Mouse (Mus musculus) hindbrain, embryonic 15.5 days (tissue): ENCODE results near the gene Mrln. TPM values are rescaled to one million over a fixed set of nuclear protein-coding genes. Genes with fewer than 3 reads are reported as not detected.
A peak's percentile ranks its signal among the peaks of the same experiment; 100 is the strongest.
"Not testable (repeated sequence)": the region's sequence is repeated elsewhere in the genome, so short reads cannot be mapped to it uniquely, and the experiment has no call there.

Experiments
- ATAC-seq: fragments of 200-750 bp; cut with Nextera tagmentation; 2 replicates; pipeline ENCODE4 v1.8.0; 2017; ENCODE audit warnings: low read depth, moderate number of reproducible peaks, moderate TSS enrichment; ENCODE audit not compliant: low FRiP score
- H3K27ac ChIP-seq: fragments of 300-500 bp; sonication (generic); replicated peaks from 2 replicates; pipeline ENCODE4 v1.5.1; 2015; ENCODE audit warnings: mild to moderate bottlenecking, inconsistent platforms
- H3K27me3 ChIP-seq: fragments of 300-500 bp; sonication (generic); 2 replicates; pipeline ENCODE4 v1.6.1; 2015; ENCODE audit warnings: control low read depth, inconsistent platforms
- H3K36me3 ChIP-seq: fragments of 300-500 bp; sonication (generic); 2 replicates; pipeline ENCODE4 v1.6.1; 2015; ENCODE audit warnings: control low read depth, inconsistent platforms
- H3K4me1 ChIP-seq: fragments of 300-500 bp; sonication (generic); replicated peaks from 2 replicates; pipeline ENCODE4 v1.6.1; 2015; ENCODE audit warnings: control low read depth, inconsistent platforms
- H3K4me2 ChIP-seq: fragments of 300-500 bp; sonication (generic); 2 replicates; pipeline ENCODE4 v1.6.1; 2015; ENCODE audit warnings: moderate library complexity, mild to moderate bottlenecking, inconsistent platforms
- H3K4me3 ChIP-seq: fragments of 300-500 bp; sonication (generic); 2 replicates; pipeline ENCODE4 v1.5.1; 2015; ENCODE audit warnings: mild to moderate bottlenecking, inconsistent platforms
- H3K9ac ChIP-seq: fragments of 300-500 bp; sonication (generic); 2 replicates; pipeline ENCODE4 v1.6.1; 2015; ENCODE audit warnings: inconsistent platforms
- H3K9me3 ChIP-seq: fragments of 300-500 bp; sonication (generic); 2 replicates; pipeline ENCODE4 v1.6.1; 2016; ENCODE audit warnings: control low read depth, inconsistent platforms
- WGBS: fragments of 180-500 bp; shearing (Covaris S2); methylation state at CpG from one replicate; pipeline ENCODE4 v1.1.7; 2015; 5-methylcytosine and 5-hydroxymethylcytosine counted together
- polyA plus RNA-seq: library from polyadenylated mRNA; unstranded; fragments of >200 nt; fragmentation: Nextera tagmentation; extraction: Ambion mirVana; gene quantifications from 2 replicates; pipeline ENCODE4 v1.2.1, GENCODE M21; 2015

Gene Mrln
- polyA plus RNA-seq, 1 experiment from 2014 or later: 2.0 TPM

GRCm38 (mm10) chr10:70197601-70198000 is 6.9 kb upstream of the Mrln start:
- ATAC-seq: no peak
- H3K4me2 ChIP-seq: no peak overlapping the region
- H3K27ac ChIP-seq: no peak overlapping the region
- peaks cover 5% of the 10 kb centered on the region; the same call in 1 of the 2 replicates for H3K36me3 ChIP-seq
- 85% methylated on average over 2 of the region's 2 CpGs for WGBS
- no peak overlapping the region for H3K4me3 ChIP-seq
- H3K9ac ChIP-seq: no peak overlapping the region
- no peaks in the 10 kb centered on the region for H3K27me3 ChIP-seq
- H3K4me1 ChIP-seq: peaks cover 8% of the 10 kb centered on the region; the same call in 1 of the 2 replicates
- no peaks in the 10 kb centered on the region for H3K9me3 ChIP-seq

DNA sequence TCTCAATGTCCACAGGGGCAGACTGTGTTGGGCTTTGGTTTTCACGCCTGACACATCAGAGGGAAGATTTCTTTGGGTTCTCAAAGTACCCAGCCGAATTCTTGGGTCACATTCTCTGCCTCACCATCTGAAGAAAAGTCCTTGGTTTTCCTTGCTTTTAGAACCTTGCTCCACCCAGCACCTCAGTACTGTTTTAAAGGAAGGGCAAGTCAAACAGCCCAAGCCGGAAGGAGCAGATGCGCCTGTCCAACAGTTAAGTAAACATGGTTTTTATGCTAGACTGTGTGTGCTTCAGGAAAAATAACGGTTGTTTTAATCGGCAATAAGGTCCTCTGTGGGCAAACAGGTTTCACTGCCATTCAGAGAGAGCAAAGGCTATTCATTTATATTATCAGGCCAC is 6.5 kb upstream of the Mrln start:
- WGBS: 84% methylated on average over 6 of the region's 6 CpGs
- ATAC-seq: no peak
- peaks cover 8% of the 10 kb centered on the region; the same call in 1 of the 2 replicates for H3K4me1 ChIP-seq
- no peak overlapping the region for H3K27ac ChIP-seq
- no peaks in the 10 kb centered on the region for H3K9me3 ChIP-seq
- H3K27me3 ChIP-seq: no peaks in the 10 kb centered on the region
- no peak overlapping the region for H3K4me2 ChIP-seq
- H3K4me3 ChIP-seq: no peak overlapping the region
- H3K36me3 ChIP-seq: peaks cover 2% of the 10 kb centered on the region; the same call in 1 of the 2 replicates
- H3K9ac ChIP-seq: no peak overlapping the region

- no peaks in the 10 kb centered on the region for H3K27me3 ChIP-seq
- no peak overlapping the region for H3K4me2 ChIP-seq
- H3K4me1 ChIP-seq: peaks cover 8% of the 10 kb centered on the region
- no peak overlapping the region for H3K4me3 ChIP-seq
- no peak overlapping the region for H3K27ac ChIP-seq
- H3K9me3 ChIP-seq: no peaks in the 10 kb centered on the region
- ATAC-seq: no peak
- no peak overlapping the region for H3K9ac ChIP-seq
- no peaks in the 10 kb centered on the region for H3K36me3 ChIP-seq
- 91% methylated on average over 7 of the region's 7 CpGs for WGBS
These were observed 5.5 kb upstream of the Mrln start for GRCm38 (mm10) chr10:70198951-70199463.

GRCm38 (mm10) chr10:70199466-70200210 is 4.8 kb upstream of the Mrln start:
- H3K9me3 ChIP-seq: no peaks in the 10 kb centered on the region
- no peaks in the 10 kb centered on the region for H3K27me3 ChIP-seq
- H3K36me3 ChIP-seq: no peaks in the 10 kb centered on the region
- ATAC-seq: no peak
- H3K9ac ChIP-seq: no peak overlapping the region
- peaks cover 8% of the 10 kb centered on the region for H3K4me1 ChIP-seq
- no peak overlapping the region for H3K27ac ChIP-seq
- H3K4me3 ChIP-seq: no peak overlapping the region
- H3K4me2 ChIP-seq: no peak overlapping the region
- WGBS: 89% methylated on average over 6 of the region's 6 CpGs

GRCm38 (mm10) chr10:70200889-70201500 is 3.5 kb upstream of the Mrln start:
- Histone ChIP-seq H3K36me3 (no peaks in the 10 kb centered on the region), H3K4me1 (peaks cover 10% of the 10 kb centered on the region), H3K9ac (no peak overlapping the region), H3K9me3 (no peaks in the 10 kb centered on the region), H3K4me2 (peak overlapping the region; percentile 31; the same call in 1 of the 2 replicates), H3K27me3 (no peaks in the 10 kb centered on the region), H3K4me3 (no peak overlapping the region), H3K27ac (peak overlapping the region; percentile 34; the same call in 1 of the 2 replicates)
- no peak for ATAC-seq
- 54% methylated on average over 12 of the region's 12 CpGs for WGBS

DNA sequence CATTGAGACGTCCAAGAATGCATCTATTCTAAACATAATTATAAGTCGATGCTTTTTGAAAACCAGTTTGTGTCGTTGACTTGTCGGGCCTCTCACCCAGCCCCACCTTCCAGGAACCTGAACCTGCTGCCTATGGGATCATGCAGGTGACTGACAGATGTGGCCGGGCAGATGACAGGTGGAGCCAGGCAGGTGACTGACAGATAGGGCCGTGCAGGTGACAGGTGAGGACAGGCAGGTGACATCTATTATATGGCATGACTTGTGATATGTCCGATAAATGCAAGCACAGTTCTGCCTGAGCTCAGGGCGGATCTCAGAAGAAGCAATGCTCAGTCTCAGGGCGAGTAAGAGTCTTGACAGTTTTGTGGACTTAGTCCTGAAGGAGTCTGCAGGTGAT is 6.8 kb downstream of the Mrln start:
- 79% methylated on average over 9 of the region's 9 CpGs for WGBS
- no peak overlapping the region for H3K9ac ChIP-seq

GRCm38 (mm10) chr10:70220971-70221370 is 16.5 kb downstream of the Mrln start:
- Histone ChIP-seq H3K27ac (no peak overlapping the region), H3K27me3 (no peaks in the 10 kb centered on the region), H3K36me3 (no peaks in the 10 kb centered on the region), H3K9ac (no peak overlapping the region), H3K4me1 (no peaks in the 10 kb centered on the region), H3K4me2 (no peak overlapping the region), H3K9me3 (no peaks in the 10 kb centered on the region), H3K4me3 (no peak overlapping the region)
- no peak for ATAC-seq
- 61% methylated on average over 5 of the region's 5 CpGs for WGBS

More for the DNA sequence above, 6.8 kb downstream of the Mrln start:
- H3K27me3 ChIP-seq: no peaks in the 10 kb centered on the region
- H3K4me2 ChIP-seq: no peak overlapping the region
- no peak for ATAC-seq
- H3K9me3 ChIP-seq: no peaks in the 10 kb centered on the region
- H3K4me1 ChIP-seq: no peaks in the 10 kb centered on the region
- no peak overlapping the region for H3K4me3 ChIP-seq
- no peak overlapping the region for H3K27ac ChIP-seq
- no peaks in the 10 kb centered on the region for H3K36me3 ChIP-seq

DNA sequence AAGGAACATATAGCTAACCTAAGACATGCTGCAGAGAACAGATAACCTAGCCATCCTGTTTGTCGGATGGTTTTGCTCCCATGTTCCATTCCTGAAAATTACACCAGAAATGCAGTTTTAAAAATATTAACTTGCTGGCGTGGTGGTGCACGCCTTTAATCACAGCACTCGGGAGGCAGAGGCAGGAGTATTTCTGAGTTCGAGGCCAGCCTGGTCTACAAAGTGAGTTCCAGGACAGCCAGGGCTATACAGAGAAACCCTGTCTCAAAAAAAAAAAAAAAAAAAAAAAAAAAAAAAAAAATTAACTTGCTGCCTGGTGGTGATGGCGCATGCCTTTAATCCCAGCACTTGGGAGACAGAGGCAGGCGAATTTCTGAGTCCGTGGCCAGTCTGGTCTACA is 17.8 kb downstream of the Mrln start:
- ATAC-seq: not testable (repeated sequence)

GRCm38 (mm10) chr10:70224571-70224970 is 20.1 kb downstream of the Mrln start:
- no peak overlapping the region for H3K9ac ChIP-seq
- ATAC-seq: no peak

More for the DNA sequence above, 17.8 kb downstream of the Mrln start:
- not testable (repeated sequence) for H3K27me3 ChIP-seq, H3K9me3 ChIP-seq, H3K36me3 ChIP-seq, H3K4me2 ChIP-seq, H3K4me1 ChIP-seq, H3K4me3 ChIP-seq, H3K9ac ChIP-seq, H3K27ac ChIP-seq
- 97% methylated on average over 8 of the region's 8 CpGs for WGBS

GRCm38 (mm10) chr10:70225760-70226159 is 21.3 kb downstream of the Mrln start:
- H3K27me3 ChIP-seq: no peaks in the 10 kb centered on the region
- H3K4me3 ChIP-seq: no peak overlapping the region
- H3K9me3 ChIP-seq: no peaks in the 10 kb centered on the region
- no peak overlapping the region for H3K9ac ChIP-seq
- H3K4me1 ChIP-seq: no peaks in the 10 kb centered on the region
- 70% methylated on average over 6 of the region's 6 CpGs for WGBS
- ATAC-seq: no peak
- no peak overlapping the region for H3K4me2 ChIP-seq
- H3K36me3 ChIP-seq: no peaks in the 10 kb centered on the region
- no peak overlapping the region for H3K27ac ChIP-seq

More at GRCm38 (mm10) chr10:70224571-70224970, 20.1 kb downstream of the Mrln start:
- Histone ChIP-seq H3K4me1 (no peaks in the 10 kb centered on the region), H3K4me3 (no peak overlapping the region), H3K9me3 (no peaks in the 10 kb centered on the region), H3K4me2 (no peak overlapping the region), H3K27me3 (no peaks in the 10 kb centered on the region), H3K27ac (no peak overlapping the region), H3K36me3 (no peaks in the 10 kb centered on the region)
- WGBS: 91% methylated on average over 6 of the region's 6 CpGs

GRCm38 (mm10) chr10:70226608-70227007 is 22.1 kb downstream of the Mrln start:
- H3K36me3 ChIP-seq: no peaks in the 10 kb centered on the region
- H3K4me2 ChIP-seq: no peak overlapping the region
- no peaks in the 10 kb centered on the region for H3K4me1 ChIP-seq
- ATAC-seq: no peak
- H3K27ac ChIP-seq: no peak overlapping the region
- no peaks in the 10 kb centered on the region for H3K9me3 ChIP-seq
- H3K27me3 ChIP-seq: no peaks in the 10 kb centered on the region
- H3K9ac ChIP-seq: no peak overlapping the region
- no peak overlapping the region for H3K4me3 ChIP-seq

DNA sequence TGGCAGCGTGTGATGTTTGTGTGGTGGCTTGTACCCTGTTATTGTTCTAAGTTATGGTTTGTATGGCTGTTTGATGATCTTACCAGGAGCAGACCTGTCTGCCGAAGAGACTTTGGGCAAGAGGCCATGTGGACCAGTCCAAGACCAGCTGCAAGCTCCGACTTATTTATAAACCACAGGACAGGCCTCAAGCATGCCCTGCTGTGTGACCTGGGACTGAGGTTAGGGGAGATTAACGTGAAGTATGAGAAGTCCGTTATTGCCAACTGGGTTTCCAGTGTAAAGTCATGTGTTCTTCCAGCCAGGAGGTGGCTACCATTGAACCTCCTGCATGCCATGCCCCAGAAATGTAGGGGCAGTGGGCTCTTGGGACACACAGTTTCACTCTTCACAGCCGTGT is 25.9 kb downstream of the Mrln start:
- ATAC-seq: no peak

More for the DNA sequence above, 25.9 kb downstream of the Mrln start:
- Histone ChIP-seq H3K4me2 (no peak overlapping the region), H3K36me3 (no peaks in the 10 kb centered on the region), H3K9me3 (no peaks in the 10 kb centered on the region), H3K27ac (no peak overlapping the region), H3K4me1 (no peaks in the 10 kb centered on the region), H3K4me3 (no peak overlapping the region), H3K9ac (no peak overlapping the region), H3K27me3 (no peaks in the 10 kb centered on the region)
- 86% methylated on average over 6 of the region's 6 CpGs for WGBS
